Mouse (Mus musculus) bone marrow, adult 2 months (tissue): ENCODE results near the gene Tpmt. TPM values are rescaled to one million over a fixed set of nuclear protein-coding genes. Genes with fewer than 3 reads are reported as not detected.

Experiments
- H3K27ac ChIP-seq: fragments of 200-500 bp; 2 replicates; pipeline ENCODE4 v1.5.1; 2012; ENCODE audit warnings: low read depth, mild to moderate bottlenecking, control low read depth, inconsistent platforms, low read length; ENCODE audit not compliant: control insufficient read depth, poor library complexity, insufficient read depth
- H3K4me1 ChIP-seq: fragments of 200-500 bp; 2 replicates; pipeline ENCODE4 v1.6.1; 2011; ENCODE audit warnings: low read length; ENCODE audit not compliant: control insufficient read depth, insufficient read depth
- H3K4me3 ChIP-seq: fragments of 200-500 bp; replicated peaks from 2 replicates; pipeline ENCODE3; 2011; ENCODE audit warnings: mild to moderate bottlenecking, low read depth, low read length, control low read depth; ENCODE audit not compliant: control insufficient read depth
- CTCF ChIP-seq: fragments of 200-500 bp; IDR thresholded peaks from 2 replicates; pipeline ENCODE4 v1.5.1; 2011; ENCODE audit warnings: low read length, control low read depth; ENCODE audit not compliant: control insufficient read depth, insufficient read depth
- POLR2A ChIP-seq: fragments of 200-500 bp; IDR thresholded peaks from 2 replicates; pipeline ENCODE4 v1.6.1; 2011; ENCODE audit warnings: low read depth, mild to moderate bottlenecking, control low read depth, low read length, borderline replicate concordance; ENCODE audit not compliant: control insufficient read depth
- WGBS: fragments of 180-500 bp; shearing (Covaris S2); methylation state at CpG from one replicate; pipeline ENCODE4 v1.1.7; 2018; 5-methylcytosine and 5-hydroxymethylcytosine counted together
- polyA plus RNA-seq: library from polyadenylated mRNA; stranded (reverse); fragments of >200 nt; gene quantifications from 2 replicates; pipeline ENCODE4 v1.2.4, GENCODE M21; 2011; ENCODE audit warnings: low replicate concordance; ENCODE audit not compliant: missing spikeins, insufficient read depth, insufficient read length

Gene Tpmt
- polyA plus RNA-seq, 1 experiment: 4.4 TPM

DNA sequence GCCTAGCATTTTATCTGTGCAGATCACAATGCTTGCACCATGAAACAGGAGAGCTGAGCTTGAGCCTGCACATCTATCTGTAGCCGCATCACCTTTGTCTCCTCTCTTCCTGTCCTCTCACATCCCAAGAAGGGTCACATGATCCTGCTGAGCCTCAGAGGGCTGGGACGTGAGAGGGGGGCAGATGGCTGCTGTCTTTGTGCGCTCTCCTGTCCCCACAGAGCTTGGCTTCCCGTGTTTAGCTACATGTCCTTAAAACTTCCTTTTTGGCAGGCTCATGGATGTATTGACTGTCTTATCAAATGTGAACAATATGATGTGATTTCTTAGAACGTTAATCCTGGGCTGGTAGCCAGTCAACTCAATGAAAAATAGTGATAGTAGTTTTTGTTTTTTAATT, 45.0 kb downstream of the Tpmt start:
- no peak for TF ChIP-seq CTCF
- no peak for TF ChIP-seq POLR2A
- Histone ChIP-seq H3K4me1 (no peaks in the 10 kb centered on the region; the same call in 1 of the 2 replicates), H3K27ac (no peak overlapping the region), H3K4me3 (no peak overlapping the region)
- 61% methylated on average over 5 of the region's 5 CpGs for WGBS

DNA sequence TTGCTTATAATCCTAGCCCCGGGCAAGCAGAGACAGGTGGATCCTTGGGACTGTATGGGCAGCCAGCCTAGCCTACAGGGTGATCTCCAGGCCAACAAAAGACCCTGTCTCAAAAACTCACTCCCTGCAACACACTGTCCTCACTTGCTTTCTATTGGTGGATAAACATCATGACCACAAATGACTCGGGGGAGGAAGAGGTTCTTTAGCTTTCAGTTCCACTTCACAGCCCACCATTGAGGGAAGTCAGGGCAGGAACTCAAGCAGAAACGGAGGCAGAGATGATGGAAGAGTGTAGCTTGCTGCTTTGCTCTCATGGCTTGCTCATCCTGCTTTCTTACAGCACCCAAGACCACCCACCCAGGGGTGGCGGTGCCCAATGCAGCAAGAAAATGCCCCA, 47.2 kb downstream of the Tpmt start:
- no peak overlapping the region for H3K4me3 ChIP-seq
- no peaks in the 10 kb centered on the region; the same call in 1 of the 2 replicates for H3K4me1 ChIP-seq
- TF ChIP-seq CTCF: no peak
- no peak for TF ChIP-seq POLR2A
- WGBS: 39% methylated on average over 4 of the region's 4 CpGs
- H3K27ac ChIP-seq: no peak overlapping the region

DNA sequence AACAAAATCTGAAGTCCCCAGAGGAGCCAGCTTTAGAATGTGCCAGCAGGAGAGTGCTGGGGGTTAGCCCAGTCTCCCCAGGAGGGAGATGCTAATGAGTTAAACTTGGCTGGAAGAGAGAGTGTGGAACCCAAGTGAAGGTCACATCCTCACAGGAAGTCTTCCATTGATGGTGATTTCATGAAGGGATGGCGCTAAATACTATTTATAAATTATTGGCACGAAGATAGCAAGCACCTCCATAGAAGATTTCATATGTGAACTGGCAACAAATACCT, 51.3 kb downstream of the Tpmt start:
- TF ChIP-seq POLR2A: no peak
- Histone ChIP-seq H3K27ac (no peak overlapping the region), H3K4me1 (no peaks in the 10 kb centered on the region; the same call in 1 of the 2 replicates), H3K4me3 (no peak overlapping the region)
- WGBS: 90% methylated on average over 2 of the region's 2 CpGs

DNA sequence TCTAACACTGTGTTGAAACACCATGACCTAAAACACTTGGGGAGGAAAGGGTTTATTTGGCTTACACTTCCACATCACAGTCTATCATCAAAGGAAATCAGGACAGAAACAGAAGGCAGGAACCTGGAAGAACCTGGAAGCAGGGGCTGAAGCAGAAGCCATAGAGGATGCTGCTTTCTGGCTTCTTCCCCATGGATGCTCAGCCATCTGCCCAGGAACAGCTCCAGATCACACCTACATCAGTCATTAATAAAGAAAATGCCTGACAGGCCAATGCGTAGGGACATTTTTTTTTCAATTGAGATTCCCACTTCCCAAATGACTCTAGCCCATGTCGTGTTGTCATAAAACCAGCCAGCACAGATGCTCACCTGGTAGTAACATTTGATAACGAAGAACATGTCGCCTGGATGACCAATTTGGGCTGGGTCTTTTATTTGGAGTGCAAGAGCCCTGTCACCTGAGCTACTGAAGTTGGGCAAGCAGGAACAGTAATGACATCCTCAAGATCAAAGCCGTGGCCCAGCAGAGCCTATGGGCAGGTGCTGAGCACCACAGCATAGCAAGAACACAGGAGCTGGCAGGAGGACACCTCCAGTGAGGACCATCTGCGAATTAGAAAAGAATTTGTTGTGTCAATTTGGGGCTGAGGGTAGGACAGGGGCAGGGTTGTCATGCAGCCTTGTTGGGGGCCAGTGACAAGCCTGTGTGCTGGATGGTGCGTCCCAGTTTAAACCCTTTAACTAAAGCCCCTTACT, 51.8 kb downstream of the Tpmt start:
- WGBS: 79% methylated on average over 7 of the region's 7 CpGs
- Histone ChIP-seq H3K4me3 (no peak overlapping the region), H3K27ac (no peak overlapping the region), H3K4me1 (no peaks in the 10 kb centered on the region; the same call in 1 of the 2 replicates)
- TF ChIP-seq CTCF: no peak
- TF ChIP-seq POLR2A: no peak

DNA sequence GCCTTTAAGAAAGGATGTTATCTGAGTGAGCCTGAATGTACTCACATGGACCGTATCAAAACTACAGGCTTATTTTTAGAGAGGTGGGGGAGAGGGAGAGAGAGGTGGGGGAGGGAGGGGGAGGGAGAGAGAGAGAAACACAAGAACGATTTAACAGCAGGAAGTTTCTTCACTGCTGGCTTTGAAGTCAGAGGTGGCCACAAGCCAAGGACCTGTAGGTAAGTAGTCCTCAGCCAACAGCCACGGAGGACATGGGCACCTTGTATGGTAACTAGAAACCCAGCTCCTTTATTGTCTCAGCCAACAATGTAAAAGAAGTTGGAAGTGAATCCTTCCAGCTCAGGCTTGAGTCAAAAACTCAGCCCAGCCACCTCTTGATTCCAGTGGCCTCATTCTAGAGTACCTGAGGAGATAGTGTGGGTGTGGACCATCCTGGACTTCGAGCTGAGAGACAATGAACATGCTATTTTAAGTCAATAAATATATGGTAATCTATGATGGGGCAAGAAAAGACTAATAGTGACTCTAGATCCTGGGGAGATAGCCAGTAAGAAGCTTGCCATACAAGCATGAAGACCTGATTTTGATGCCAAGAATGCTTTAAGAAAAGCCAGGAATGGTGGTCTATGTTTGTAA, 54.0 kb downstream of the Tpmt start:
- TF ChIP-seq POLR2A (no peak), CTCF (no peak)
- 12% methylated on average over 4 of the region's 4 CpGs for WGBS
- H3K27ac ChIP-seq: no peak overlapping the region
- no peaks in the 10 kb centered on the region; the same call in 1 of the 2 replicates for H3K4me1 ChIP-seq
- no peak overlapping the region for H3K4me3 ChIP-seq

DNA sequence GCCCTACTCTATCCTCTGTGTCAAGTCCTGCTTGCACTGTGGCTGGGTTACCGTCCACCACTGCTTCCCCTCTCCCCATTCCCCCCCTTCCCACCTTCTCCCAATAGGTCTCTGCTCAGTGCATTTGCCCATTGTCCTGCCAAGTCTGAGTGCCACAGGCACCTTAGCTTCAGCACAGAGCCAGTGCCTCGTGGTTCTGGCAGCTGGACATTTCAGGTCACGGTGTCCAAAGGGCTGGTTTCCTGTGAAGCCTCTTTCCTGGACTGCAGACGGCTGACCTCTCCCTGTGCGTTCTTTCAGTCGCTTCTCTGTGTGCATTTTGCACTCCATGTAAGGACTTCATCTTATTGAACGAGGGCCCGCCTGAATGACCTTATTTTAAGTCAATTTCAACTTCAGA, 56.6 kb downstream of the Tpmt start:
- Histone ChIP-seq H3K27ac (no peak overlapping the region), H3K4me1 (no peaks in the 10 kb centered on the region; the same call in 1 of the 2 replicates), H3K4me3 (no peak overlapping the region)
- TF ChIP-seq CTCF: no peak
- WGBS: 75% methylated on average over 8 of the region's 8 CpGs

DNA sequence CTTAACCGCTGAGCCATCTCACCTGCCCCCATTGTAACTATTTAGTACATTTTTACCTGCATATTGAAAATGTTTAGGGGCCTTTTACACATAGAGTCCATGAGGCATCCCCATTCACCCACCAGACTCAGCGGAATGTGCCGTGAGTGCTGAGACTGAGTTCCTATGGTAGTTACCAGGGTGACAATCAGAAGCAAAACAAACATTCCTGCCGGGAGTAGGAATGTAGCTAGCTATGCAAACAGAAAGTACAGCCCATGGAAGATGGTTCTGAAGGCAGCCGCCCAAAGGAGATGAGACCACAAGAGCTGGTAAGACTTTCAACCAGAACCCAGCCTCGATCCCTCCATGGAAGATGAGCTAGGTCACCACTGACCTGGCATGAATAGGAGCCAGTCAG, 58.3 kb downstream of the Tpmt start:
- TF ChIP-seq CTCF: no peak
- TF ChIP-seq POLR2A: no peak
- WGBS: 83% methylated on average over 6 of the region's 6 CpGs
- Histone ChIP-seq H3K27ac (no peak overlapping the region), H3K4me1 (no peaks in the 10 kb centered on the region; the same call in 1 of the 2 replicates), H3K4me3 (no peak overlapping the region)

DNA sequence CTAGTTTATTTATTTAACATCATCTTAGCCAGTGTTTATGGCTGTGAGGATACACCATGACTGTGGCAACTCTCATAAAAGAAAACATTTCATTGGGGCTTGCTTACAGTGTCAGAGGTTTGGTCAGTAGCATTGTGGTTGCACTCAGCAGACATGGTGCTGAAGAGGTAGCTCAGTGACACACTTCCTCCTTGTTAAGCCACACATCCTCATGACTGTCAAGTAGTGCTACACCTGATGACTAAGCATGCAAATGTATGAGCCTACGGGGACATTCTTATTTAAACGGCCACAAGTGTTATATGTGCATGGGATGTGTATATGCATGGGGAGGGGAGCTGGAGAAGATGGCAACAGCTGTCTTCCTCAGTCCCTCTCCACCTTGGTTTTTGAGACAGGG, 60.7 kb downstream of the Tpmt start:
- TF ChIP-seq POLR2A (no peak), CTCF (no peak)
- Histone ChIP-seq H3K4me3 (no peak overlapping the region), H3K27ac (no peak overlapping the region), H3K4me1 (no peaks in the 10 kb centered on the region; the same call in 1 of the 2 replicates)
- WGBS: 2% methylated on average over 2 of the region's 2 CpGs
